Mouse (Mus musculus): Measurements from ENCODE around the gene Bsg.

DNA sequence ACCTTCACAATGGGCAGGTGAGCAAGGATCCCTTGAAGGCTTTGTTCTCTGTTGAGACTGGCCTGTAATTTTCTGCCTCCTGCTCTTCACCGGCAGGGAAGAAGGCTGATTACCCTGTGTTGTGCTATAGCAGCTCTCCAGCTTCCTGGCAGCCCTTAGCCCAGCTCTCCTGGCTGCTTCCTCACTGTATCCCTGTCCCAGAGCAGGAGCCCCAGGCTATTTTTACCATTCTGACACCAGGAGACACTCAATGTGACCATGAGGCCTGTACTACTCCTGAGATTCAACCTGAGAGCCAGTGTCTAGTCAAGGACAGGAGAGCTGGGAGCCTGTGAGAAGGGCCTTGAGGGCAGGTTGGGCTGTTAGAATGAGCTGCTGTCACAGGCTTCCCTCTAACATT is 17.6 kb upstream of the Bsg start:
- TF ChIP-seq CTCF (IDR thresholded peaks at IDR 0.05; ENCODE audit: borderline replicate concordance, extremely low read depth, insufficient read depth, insufficient read length) (no peak), POLR2A (IDR thresholded peaks at IDR 0.05; ENCODE audit: borderline replicate concordance, extremely low read depth, insufficient read depth, insufficient read length, poor library complexity, severe bottlenecking) (no peak)

Data from brain, embryonic 14.5 days (tissue).